In the genomic region with DNA sequence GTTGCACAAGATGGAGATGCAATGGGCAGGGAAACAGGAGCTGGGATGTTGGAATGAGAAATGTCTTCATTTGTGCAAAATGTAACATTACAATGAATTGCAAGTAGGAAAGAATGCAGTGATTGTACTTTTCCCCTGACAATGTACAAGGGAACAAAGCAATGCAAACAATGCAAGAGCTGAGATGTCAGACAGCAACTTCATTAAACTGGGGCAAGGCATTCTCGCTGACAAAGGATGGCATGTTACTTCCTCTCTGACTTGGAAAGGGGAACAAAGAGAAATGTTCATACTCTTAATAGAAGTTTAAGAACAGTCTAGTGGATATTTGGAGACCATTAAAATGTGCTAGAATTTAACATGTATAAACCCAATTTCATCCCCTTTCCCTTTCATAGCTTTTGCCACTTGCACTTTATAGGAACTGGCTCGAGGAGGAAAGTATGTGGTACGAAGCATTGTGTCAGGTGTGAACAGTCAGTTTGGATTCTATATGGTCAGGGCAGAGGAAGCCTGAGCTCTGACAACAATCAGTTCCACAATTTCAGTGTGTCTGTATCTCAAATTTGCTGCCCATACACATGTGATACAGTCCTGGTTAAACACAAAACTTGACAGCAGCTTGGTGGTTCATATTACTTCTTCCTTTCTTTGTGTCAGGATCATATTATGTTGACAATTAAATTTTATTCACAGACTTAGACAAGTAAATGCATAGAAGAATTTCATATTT, we compare ENCODE assay signal across 27 mouse cellular contexts.
DNase-seq lines count a peak whose midpoint lies in the region; ATAC-seq and TF ChIP-seq lines count a peak whose summit lies in the region.
"Had no signal": no experiment of that assay in that cellular context is flagged by ENCODE, and none has a peak within 500 bp of the region (broad histone marks: within the 10 kb centered on the region; RNA-seq: fewer than 3 reads in every experiment).

No protein-coding gene starts in this region.

- no peaks in the 10 kb centered on the region for H3K79me2 ChIP-seq in macrophage (ENCODE audit: inconsistent target)

- H3K36me3 ChIP-seq in embryonic facial prominence, embryonic 14.5 days (ENCODE audit: control insufficient read depth, insufficient read depth, low read length), result no peaks in the 10 kb centered on the region
- H3K36me3 ChIP-seq in embryonic facial prominence, embryonic 10.5 days (replicated peaks), result no peaks in the 10 kb centered on the region
- H3K36me3 ChIP-seq in macrophage (ENCODE audit: inconsistent target), result no peaks in the 10 kb centered on the region
- H3K36me3 ChIP-seq in hindbrain, postnatal 0 days (ENCODE audit: insufficient read depth, low read length), result no peaks in the 10 kb centered on the region
- H3K36me3 ChIP-seq: embryonic facial prominence, embryonic 12.5 days; forebrain, embryonic 12.5 days; heart, embryonic 15.5 days; limb, embryonic 13.5 days; midbrain, embryonic 15.5 days; neural tube, embryonic 12.5 days; stomach, embryonic 15.5 days had no signal

- WGBS in embryonic facial prominence, embryonic 14.5 days, result 74% methylated on average over 3 of the region's 3 CpGs
- 74% methylated on average over 3 of the region's 3 CpGs for WGBS in embryonic facial prominence, embryonic 10.5 days
- 19% methylated on average over 3 of the region's 3 CpGs for WGBS in macrophage (ENCODE audit: missing documents)
- 58% methylated on average over 3 of the region's 3 CpGs for WGBS in hindbrain, postnatal 0 days

- H3K4me3 ChIP-seq in embryonic facial prominence, embryonic 14.5 days (ENCODE audit: low read depth, low read length), result no peak overlapping the region
- H3K4me3 ChIP-seq in embryonic facial prominence, embryonic 10.5 days, result no peak overlapping the region
- no peak overlapping the region for H3K4me3 ChIP-seq in macrophage (ENCODE audit: inconsistent target)
- H3K4me3 ChIP-seq in hindbrain, postnatal 0 days (ENCODE audit: low read length), result no peak overlapping the region
- H3K4me3 ChIP-seq: embryonic facial prominence, embryonic 12.5 days; erythroblast, embryonic 14.5 days; forebrain, embryonic 12.5 days; gastrocnemius, adult 2 months; heart, embryonic 15.5 days; layer of hippocampus, adult 2 months; limb, embryonic 13.5 days; midbrain, embryonic 15.5 days; neural tube, embryonic 12.5 days; stomach, embryonic 15.5 days had no signal

- no peaks in the 10 kb centered on the region for H3K9me3 ChIP-seq in embryonic facial prominence, embryonic 14.5 days (ENCODE audit: control insufficient read depth, low read length)
- no peaks in the 10 kb centered on the region for H3K9me3 ChIP-seq in embryonic facial prominence, embryonic 10.5 days
- H3K9me3 ChIP-seq in hindbrain, postnatal 0 days (ENCODE audit: low read length), result no peaks in the 10 kb centered on the region
- H3K9me3 ChIP-seq: embryonic facial prominence, embryonic 12.5 days; forebrain, embryonic 12.5 days; heart, embryonic 15.5 days; limb, embryonic 13.5 days; midbrain, embryonic 15.5 days; neural tube, embryonic 12.5 days; stomach, embryonic 15.5 days had no signal

- no peak overlapping the region for H3K27ac ChIP-seq in embryonic facial prominence, embryonic 14.5 days (replicated peaks; ENCODE audit: low read depth, low read length)
- no peak overlapping the region for H3K27ac ChIP-seq in embryonic facial prominence, embryonic 10.5 days (replicated peaks)
- peak overlapping the region; percentile 70 for H3K27ac ChIP-seq in macrophage
- H3K27ac ChIP-seq in hindbrain, postnatal 0 days, result no peak overlapping the region
- H3K27ac ChIP-seq: embryonic facial prominence, embryonic 12.5 days; forebrain, embryonic 12.5 days; gastrocnemius, adult 2 months; heart, embryonic 15.5 days; layer of hippocampus, adult 2 months; limb, embryonic 13.5 days; liver, embryonic 14.5 days; midbrain, embryonic 15.5 days; neural tube, embryonic 12.5 days; stomach, embryonic 15.5 days had no signal

- DNase-seq in embryonic facial prominence, embryonic 14.5 days (ENCODE audit: low spot score), result peak; percentile 23
- no peak for DNase-seq in embryonic facial prominence, embryonic 10.5 days (ENCODE audit: low spot score)
- DNase-seq in ZHBTc4 (ENCODE audit: low read depth, low spot score), result peak; percentile 48
- DNase-seq in frontal cortex, postnatal 36 days (ENCODE audit: low spot score in 2 of 2), result no peak
- DNase-seq in hindbrain, postnatal 0 days (ENCODE audit: low spot score), result no peak
- no peak for DNase-seq in kidney, postnatal 36 days
- DNase-seq: adrenal gland, postnatal 10 days; cerebellum, adult 8-10 months; gastrocnemius, adult 2 months; heart, postnatal 4 days; kidney, adult 9 months; kidney, postnatal 14 days; thymus, postnatal 36 days had no signal

- no peaks in the 10 kb centered on the region for H3K27me3 ChIP-seq in embryonic facial prominence, embryonic 14.5 days (replicated peaks; ENCODE audit: control insufficient read depth, insufficient read depth, low read length)
- no peaks in the 10 kb centered on the region for H3K27me3 ChIP-seq in embryonic facial prominence, embryonic 10.5 days (replicated peaks; ENCODE audit: low read depth, poor library complexity, severe bottlenecking)
- H3K27me3 ChIP-seq in hindbrain, postnatal 0 days (ENCODE audit: insufficient read depth, low read length), result no peaks in the 10 kb centered on the region
- H3K27me3 ChIP-seq: embryonic facial prominence, embryonic 12.5 days; forebrain, embryonic 12.5 days; heart, embryonic 15.5 days; limb, embryonic 13.5 days; midbrain, embryonic 15.5 days; neural tube, embryonic 12.5 days; stomach, embryonic 15.5 days had no signal

- TF ChIP-seq CTCF in hindbrain, postnatal 0 days (IDR thresholded peaks at IDR 0.05; ENCODE audit: low read depth), result no peak

- H3K9ac ChIP-seq in embryonic facial prominence, embryonic 14.5 days (ENCODE audit: low read depth, low read length), result no peak overlapping the region
- H3K9ac ChIP-seq in hindbrain, postnatal 0 days (replicated peaks; ENCODE audit: low read length), result no peak overlapping the region
- H3K9ac ChIP-seq: embryonic facial prominence, embryonic 12.5 days; forebrain, embryonic 12.5 days; heart, embryonic 15.5 days; limb, embryonic 13.5 days; liver, embryonic 14.5 days; midbrain, embryonic 15.5 days; neural tube, embryonic 12.5 days; stomach, embryonic 15.5 days had no signal

- no peaks in the 10 kb centered on the region for H3K4me1 ChIP-seq in embryonic facial prominence, embryonic 14.5 days (ENCODE audit: control insufficient read depth, insufficient read depth, low read length)
- no peaks in the 10 kb centered on the region for H3K4me1 ChIP-seq in embryonic facial prominence, embryonic 10.5 days
- no peaks in the 10 kb centered on the region for H3K4me1 ChIP-seq in hindbrain, postnatal 0 days (ENCODE audit: insufficient read depth, low read length)
- H3K4me1 ChIP-seq: embryonic facial prominence, embryonic 12.5 days; forebrain, embryonic 12.5 days; heart, embryonic 15.5 days; limb, embryonic 13.5 days; midbrain, embryonic 15.5 days; neural tube, embryonic 12.5 days; stomach, embryonic 15.5 days had no signal

- no peak overlapping the region for H3K4me2 ChIP-seq in embryonic facial prominence, embryonic 14.5 days (ENCODE audit: low read depth, low read length)
- no peak overlapping the region for H3K4me2 ChIP-seq in hindbrain, postnatal 0 days (ENCODE audit: low read depth, low read length)
- H3K4me2 ChIP-seq: embryonic facial prominence, embryonic 12.5 days; forebrain, embryonic 12.5 days; heart, embryonic 15.5 days; limb, embryonic 13.5 days; midbrain, embryonic 15.5 days; neural tube, embryonic 12.5 days; stomach, embryonic 15.5 days had no signal

- ATAC-seq in embryonic facial prominence, embryonic 14.5 days (ENCODE audit: low read depth), result no peak
- ATAC-seq in hindbrain, postnatal 0 days, result no peak
- ATAC-seq: CD4-positive, CD25-positive, alpha-beta regulatory T cell, adult 4 months; hindbrain, embryonic 16.5 days; intestine, embryonic 16.5 days; midbrain, embryonic 15.5 days had no signal

Comparison
In these comparisons a context has a peak if more than half of its experiments do, and no peak if none do; other contexts are left out.
1. DNase-seq: peak in embryonic facial prominence, embryonic 14.5 days (single experiment) and ZHBTc4 (single experiment); none in embryonic facial prominence, embryonic 10.5 days (single experiment), frontal cortex, postnatal 36 days (0 of 2), hindbrain, postnatal 0 days (single experiment) and kidney, postnatal 36 days (0 of 2).